Mouse (Mus musculus) megakaryocyte-erythroid progenitor cell, adult 5-6 weeks (primary cell): ENCODE data around the gene Gfpt2. TPM values are rescaled to one million over a fixed set of nuclear protein-coding genes. Genes with fewer than 3 reads are reported as not detected.
"Not testable (repeated sequence)": the region's sequence is repeated elsewhere in the genome, so short reads cannot be mapped to it uniquely, and the experiment has no call there.

Experiments used
- ATAC-seq: replicated peaks from 2 replicates; pipeline ENCODE4 v1.8.0; 2016; ENCODE audit warnings: mild to moderate bottlenecking, inconsistent platforms; ENCODE audit not compliant: severe bottlenecking, poor library complexity, low FRiP score, low TSS enrichment
- total RNA-seq, 2 experiments: library from RNA; stranded (forward) in 1 of 2; stranded (reverse) in 1 of 2; fragments of 200-1000, 215-1000 nt in 1 of 2; fragments of >200 nt in 1 of 2; fragmentation: Nextera tagmentation in 1 of 2; gene quantifications; 2 replicates each; pipeline ENCODE4 v1.2.3; 2014 to 2017

Gfpt2 gene
- total RNA-seq, 2 experiments from 2014 or later = 0.87 to 2.3 TPM

GRCm38 (mm10) chr11:49781833-49782399, 12.1 kb upstream of the Gfpt2 start:
- peak; percentile 50; the same call in 1 of the 2 replicates for ATAC-seq

DNA sequence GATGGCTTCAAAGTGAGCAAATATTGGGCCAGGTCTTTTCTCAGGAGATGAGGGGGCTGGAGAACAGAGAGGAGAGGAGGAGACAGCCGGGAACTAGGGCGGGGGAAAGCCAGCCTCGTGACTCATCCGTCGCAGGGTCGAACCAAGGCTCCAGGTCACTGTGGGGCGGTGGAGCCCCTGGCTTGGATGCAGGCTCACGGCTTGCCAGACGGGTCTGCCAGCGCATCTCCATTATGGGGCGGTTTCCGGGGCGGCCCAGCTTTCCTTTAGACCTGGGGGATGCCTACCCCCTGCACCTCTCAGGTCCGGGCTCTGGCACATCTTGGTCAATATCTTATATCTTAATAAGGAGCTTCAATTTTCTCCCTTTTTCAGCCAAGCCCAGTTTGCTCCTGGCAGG, 847 bp upstream of the Gfpt2 start:
- ATAC-seq = no peak

DNA sequence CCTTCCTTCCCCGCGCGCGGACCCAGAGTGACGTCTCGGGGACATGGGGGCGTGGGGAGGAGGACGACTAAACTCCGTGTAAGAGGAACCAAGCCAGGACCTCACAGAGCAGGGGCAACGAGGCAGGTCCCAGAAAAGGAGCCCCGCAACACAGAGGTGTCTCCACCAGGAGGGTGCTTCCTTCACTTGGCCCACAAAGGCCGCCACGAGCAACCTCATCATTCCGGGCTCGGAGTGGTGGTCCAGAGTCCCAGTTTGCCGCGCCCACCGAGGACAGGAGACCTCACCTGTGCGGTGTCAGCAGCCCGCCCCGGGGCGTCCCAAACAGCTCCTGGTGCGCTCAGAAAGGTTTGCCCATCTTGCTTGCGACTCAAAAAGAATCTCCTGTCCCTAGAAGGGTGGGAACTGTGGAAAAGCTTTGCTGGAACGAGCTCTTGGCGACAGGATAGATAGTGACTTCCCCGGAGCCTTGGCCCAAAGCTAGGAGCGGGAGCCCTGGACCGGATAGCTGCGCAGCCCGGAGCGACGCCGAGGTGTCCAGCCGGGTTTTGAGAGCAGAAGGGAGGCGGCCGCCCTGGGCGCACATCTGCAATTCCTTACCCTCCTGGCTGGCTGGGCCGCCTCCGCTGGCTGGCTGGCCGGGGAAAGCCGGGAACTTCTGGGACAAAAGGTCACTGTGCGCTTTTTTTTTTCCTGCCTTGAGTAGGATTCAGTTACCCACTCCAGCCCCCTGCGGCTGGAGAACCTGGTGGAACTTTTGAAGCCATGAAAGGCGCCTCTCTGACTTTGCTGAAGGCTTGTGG, 565 bp downstream of the Gfpt2 start:
- ATAC-seq = peak; percentile 24

- ATAC-seq = peak; percentile 66
Measured at GRCm38 (mm10) chr11:49798931-49799330, 5.0 kb downstream of the Gfpt2 start.

DNA sequence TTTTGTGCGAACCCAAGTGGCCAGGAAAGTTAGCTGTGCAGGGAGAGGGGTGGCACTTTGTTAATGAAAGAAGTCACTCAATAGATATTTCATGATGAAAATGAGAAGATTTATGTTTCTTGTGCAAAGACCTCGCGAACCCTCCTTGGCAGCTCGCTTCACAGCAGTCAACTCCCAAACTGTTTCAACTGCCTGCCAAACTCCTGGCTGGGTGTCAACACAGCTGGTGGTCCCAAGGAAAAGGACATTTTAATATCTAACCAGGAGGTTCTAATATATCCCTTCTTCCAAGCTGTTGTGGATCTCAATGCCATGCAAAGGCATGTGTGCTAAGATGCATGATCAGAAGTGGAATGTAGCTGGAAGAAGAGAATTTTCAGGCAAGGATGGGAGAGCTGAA, 7.5 kb downstream of the Gfpt2 start:
- no peak for ATAC-seq

DNA sequence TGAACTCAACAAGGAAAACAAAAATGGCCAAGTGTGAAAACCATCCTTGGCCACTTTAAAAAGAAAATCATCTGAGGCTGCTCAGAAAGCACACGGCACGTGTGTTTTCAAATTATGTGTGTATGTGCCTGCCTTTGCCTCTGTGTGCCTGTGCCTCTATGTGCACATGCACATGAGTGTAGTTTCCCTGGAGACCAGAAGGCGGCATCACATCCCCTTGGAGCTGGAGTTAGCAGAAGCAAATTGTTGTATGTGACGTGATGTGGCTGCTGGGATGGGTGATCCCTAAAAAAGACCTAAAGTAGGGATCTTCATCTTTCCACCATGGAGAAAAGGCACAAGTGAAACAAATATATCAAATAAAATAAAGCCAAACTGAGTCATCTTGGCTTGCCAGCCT, 9.8 kb downstream of the Gfpt2 start:
- no peak for ATAC-seq

DNA sequence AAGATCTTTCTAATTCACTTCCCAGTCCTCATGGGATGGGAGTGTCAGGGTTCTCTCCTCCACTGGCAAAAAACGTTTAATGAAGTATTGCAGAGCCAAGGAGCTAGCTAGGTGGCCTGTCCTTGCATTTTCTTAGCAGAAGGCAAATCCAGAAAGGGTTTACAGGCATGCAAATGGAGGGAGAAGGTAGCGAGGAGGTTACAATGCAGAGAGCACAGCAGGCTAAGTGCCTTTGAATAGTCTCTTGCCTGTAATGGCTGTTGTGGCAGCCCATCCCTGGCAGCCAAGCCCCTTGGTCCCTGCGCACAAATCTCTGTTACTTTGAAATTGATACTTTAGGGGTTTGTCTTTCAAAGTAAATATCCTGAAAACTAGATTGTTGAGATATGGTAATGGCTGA, 12.2 kb downstream of the Gfpt2 start:
- no peak for ATAC-seq

GRCm38 (mm10) chr11:49808946-49809345, 15.0 kb downstream of the Gfpt2 start:
- ATAC-seq = no peak

DNA sequence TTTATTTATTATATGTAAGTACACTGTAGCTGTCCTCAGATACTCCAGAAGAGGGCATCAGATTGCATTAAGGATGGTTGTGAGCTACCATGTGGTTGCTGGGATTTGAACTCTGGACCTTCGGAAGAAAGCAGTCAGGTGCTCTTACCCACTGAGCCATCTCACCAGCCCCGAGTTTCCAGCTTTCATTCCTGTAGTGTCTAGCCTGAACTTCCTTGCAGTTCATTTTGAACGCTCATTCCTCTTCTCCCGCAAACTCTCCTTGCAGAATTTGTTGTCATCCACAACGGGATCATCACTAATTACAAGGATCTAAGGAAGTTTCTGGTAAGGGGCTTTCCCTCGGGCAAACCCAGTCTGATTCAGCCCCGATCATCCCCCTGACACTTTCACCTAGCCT, 16.7 kb downstream of the Gfpt2 start:
- not testable (repeated sequence) for ATAC-seq

- peak; percentile 93 for ATAC-seq
Measured at GRCm38 (mm10) chr11:49811099-49811541, 17.1 kb downstream of the Gfpt2 start.

DNA sequence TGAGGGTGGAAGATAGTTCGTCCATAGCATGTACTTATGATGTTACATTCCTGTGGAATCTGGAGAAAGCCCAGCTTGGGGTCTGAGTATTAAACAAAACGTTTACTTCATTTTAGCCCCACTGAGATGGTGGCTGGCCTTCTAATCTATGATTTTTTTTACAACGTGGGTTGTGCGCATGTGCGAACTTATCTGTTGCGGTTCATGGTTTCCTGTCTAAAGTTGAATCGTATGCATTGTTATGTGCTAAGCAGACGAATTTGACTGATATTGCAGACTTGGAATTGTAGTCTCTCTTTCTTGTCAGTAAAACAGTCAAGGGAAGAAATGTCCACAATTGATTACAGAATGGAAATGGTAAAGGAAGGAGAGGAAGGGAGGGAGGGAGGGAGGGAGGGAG, 17.9 kb downstream of the Gfpt2 start:
- peak; percentile 66 for ATAC-seq

GRCm38 (mm10) chr11:49818869-49819566, 25.0 kb downstream of the Gfpt2 start:
- ATAC-seq = no peak

GRCm38 (mm10) chr11:49819676-49820075, 25.7 kb downstream of the Gfpt2 start:
- ATAC-seq = no peak

DNA sequence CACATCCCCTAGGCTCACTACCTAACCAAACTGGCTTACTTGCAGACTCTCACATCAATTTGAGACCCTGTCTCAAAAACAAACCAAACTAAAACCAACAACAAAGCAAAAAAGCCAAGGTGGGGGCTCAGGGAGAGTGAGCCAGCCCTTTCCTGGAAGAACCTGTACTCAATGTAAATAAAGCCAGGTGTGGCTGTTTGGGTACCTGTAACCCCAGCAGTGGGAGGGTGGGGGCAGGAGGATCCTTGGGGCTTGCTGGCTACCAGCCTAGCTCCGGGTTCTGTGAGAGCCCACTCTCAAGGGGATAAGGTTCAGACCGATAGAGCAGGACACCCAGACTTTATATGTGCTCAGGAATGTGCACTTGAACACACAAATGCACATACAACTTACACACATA, 26.9 kb downstream of the Gfpt2 start:
- no peak for ATAC-seq

GRCm38 (mm10) chr11:49821546-49821945, 27.6 kb downstream of the Gfpt2 start:
- ATAC-seq = no peak

DNA sequence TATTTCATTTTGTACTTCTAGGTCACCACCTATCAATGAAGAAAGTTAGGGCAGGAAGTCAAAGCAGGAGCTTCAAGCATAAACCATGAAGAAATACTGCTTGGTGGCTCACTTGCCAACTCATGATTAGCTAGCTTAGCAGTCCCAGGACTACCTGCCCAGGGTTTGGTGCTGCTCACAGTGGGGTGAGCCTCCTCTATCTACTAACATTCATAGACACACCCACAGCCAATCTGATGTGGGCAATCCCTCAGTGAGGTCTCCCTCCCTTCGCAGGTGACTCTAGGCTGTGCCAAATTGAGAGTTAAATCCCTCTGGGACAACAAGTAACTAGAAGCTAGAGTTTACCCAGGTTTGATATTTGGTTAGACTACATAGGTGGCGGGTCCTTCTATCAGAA, 28.4 kb downstream of the Gfpt2 start:
- peak; percentile 71 for ATAC-seq

DNA sequence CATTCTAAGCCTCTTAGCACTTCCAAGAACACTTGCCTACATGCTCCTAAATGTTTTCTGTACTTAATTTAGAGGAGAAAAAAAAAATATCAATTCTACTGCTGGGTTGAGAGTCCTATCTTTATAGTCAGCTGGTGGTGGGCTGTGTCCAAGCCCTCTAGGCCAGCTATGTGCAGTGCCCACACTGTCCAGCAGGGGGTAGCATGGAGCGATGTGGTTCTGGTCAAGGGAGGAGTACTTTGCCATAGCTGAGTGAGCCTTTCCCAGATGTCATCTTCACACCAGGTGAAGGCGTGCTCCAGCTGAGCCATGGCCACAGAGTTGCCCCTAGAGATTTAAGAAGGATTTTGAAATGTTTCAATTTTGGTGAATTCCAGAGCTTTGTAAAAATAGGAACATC, 30.9 kb downstream of the Gfpt2 start:
- peak; percentile 74 for ATAC-seq

DNA sequence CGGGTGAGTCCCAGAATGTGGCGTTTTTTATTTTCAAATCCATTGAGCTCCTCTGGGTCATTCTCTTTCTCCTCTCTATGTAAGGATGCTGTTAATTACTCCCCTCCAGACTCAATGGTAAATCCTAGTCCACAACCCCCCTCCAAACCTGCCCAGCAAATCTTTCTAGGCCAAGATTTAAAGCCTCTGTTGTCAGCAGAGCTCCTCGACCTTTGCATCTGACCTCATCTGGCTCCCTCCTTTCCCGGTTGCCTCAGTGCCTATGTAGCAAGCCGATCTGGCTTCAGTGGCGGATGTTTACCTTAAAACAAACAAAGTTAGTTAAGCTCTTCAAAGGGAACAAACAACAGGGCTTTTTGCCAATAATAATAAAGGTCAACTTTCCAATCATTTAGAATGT, 33.3 kb downstream of the Gfpt2 start:
- no peak for ATAC-seq

DNA sequence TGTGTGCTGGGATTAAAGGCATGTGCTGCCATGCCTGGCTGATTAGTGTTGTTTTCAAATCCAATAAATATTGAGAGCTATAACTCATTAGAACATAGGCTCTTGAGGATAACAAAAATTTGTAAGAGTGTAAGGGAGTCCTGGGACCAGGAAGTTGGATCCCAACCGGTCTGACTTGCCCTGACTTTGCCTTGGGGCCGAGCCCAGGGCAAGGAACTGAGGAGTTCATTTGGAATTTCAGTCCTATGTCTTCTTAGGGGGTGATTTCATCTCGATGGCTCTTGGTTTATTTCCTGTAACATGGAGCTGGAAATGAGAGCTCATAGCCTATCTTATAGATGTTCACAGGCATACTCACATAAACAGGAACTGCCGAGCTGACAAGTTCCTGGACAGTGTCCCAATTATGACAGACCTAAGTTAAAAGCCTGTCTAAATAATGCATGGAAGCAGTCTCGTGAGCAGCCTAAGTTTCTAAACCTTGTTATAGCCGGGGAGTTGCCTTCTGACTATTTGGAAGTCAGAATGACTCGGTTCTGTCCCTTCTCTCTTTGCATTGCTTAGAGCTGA, 35.3 kb downstream of the Gfpt2 start:
- ATAC-seq = no peak

DNA sequence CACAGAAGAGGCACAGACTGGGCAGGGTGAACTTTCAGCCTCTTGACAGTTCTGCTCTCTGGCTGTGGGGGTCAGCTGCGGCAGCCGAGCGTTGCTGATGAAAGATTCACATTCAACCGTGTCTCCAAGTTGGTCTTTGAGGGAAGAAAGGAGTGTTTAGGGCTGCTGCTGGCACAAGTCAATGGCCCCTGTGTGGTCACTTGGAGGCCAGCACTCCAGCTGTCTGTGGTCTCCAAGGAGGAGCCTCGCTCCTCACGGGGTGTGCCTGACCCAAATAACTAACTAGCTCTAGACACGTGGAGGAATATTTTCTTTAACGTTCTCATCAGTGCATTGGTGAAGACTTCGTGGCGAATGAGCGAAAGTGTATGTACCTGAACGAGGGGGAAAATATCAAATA, 38.0 kb downstream of the Gfpt2 start:
- no peak for ATAC-seq
